Mouse (Mus musculus) lung, embryonic 16.5 days (tissue): ENCODE results near the gene Ano9. TPM values are rescaled to one million over a fixed set of nuclear protein-coding genes. Genes with fewer than 3 reads are reported as not detected.

Experiments
- ATAC-seq: fragments of 200-750 bp; cut with Nextera tagmentation; 2 replicates; pipeline ENCODE4 v1.8.0; 2017; ENCODE audit warnings: low read depth, mild to moderate bottlenecking, moderate library complexity
- H3K27ac ChIP-seq: fragments of 300-500 bp; sonication (generic); 2 replicates; pipeline ENCODE4 v1.5.1; 2014; ENCODE audit warnings: mild to moderate bottlenecking, control low read depth, low read length
- H3K27me3 ChIP-seq: fragments of 300-500 bp; sonication (generic); 2 replicates; pipeline ENCODE4 v1.6.1; 2014; ENCODE audit warnings: low read depth, low read length, mixed read lengths; ENCODE audit not compliant: control insufficient read depth, insufficient read depth
- H3K36me3 ChIP-seq: fragments of 300-500 bp; sonication (generic); 2 replicates; pipeline ENCODE4 v1.6.1; 2014; ENCODE audit warnings: low read length; ENCODE audit not compliant: control insufficient read depth, insufficient read depth
- H3K4me1 ChIP-seq: fragments of 300-500 bp; sonication (generic); replicated peaks from 2 replicates; pipeline ENCODE4 v1.6.1; 2014; ENCODE audit warnings: low read length, mixed read lengths; ENCODE audit not compliant: control insufficient read depth, insufficient read depth
- H3K4me2 ChIP-seq: fragments of 300-500 bp; sonication (generic); 2 replicates; pipeline ENCODE4 v1.6.1; 2014; ENCODE audit warnings: low read depth, low read length, control low read depth
- H3K4me3 ChIP-seq: fragments of 300-500 bp; sonication (generic); 2 replicates; pipeline ENCODE4 v1.5.1; 2014; ENCODE audit warnings: mild to moderate bottlenecking, low read length, control low read depth
- H3K9ac ChIP-seq: fragments of 300-500 bp; sonication (generic); 2 replicates; pipeline ENCODE4 v1.6.1; 2014; ENCODE audit warnings: low read length, control low read depth
- H3K9me3 ChIP-seq: fragments of 300-500 bp; sonication (generic); 2 replicates; pipeline ENCODE4 v1.6.1; 2016; ENCODE audit warnings: low read length; ENCODE audit not compliant: control insufficient read depth
- WGBS: fragments of 180-500 bp; shearing (Covaris S2); extraction: QIAGEN DNeasy Blood & Tissue Kit; methylation state at CpG from one replicate; pipeline ENCODE4 v1.1.7; 2014; 5-methylcytosine and 5-hydroxymethylcytosine counted together
- polyA plus RNA-seq: library from polyadenylated mRNA; unstranded; fragments of >200 nt; fragmentation: Nextera tagmentation; extraction: Ambion mirVana; gene quantifications from 2 replicates; pipeline ENCODE4 v1.2.1, GENCODE M21; 2015

The Ano9 gene
- polyA plus RNA-seq, 1 experiment from 2014 or later, result 6.7 TPM

DNA sequence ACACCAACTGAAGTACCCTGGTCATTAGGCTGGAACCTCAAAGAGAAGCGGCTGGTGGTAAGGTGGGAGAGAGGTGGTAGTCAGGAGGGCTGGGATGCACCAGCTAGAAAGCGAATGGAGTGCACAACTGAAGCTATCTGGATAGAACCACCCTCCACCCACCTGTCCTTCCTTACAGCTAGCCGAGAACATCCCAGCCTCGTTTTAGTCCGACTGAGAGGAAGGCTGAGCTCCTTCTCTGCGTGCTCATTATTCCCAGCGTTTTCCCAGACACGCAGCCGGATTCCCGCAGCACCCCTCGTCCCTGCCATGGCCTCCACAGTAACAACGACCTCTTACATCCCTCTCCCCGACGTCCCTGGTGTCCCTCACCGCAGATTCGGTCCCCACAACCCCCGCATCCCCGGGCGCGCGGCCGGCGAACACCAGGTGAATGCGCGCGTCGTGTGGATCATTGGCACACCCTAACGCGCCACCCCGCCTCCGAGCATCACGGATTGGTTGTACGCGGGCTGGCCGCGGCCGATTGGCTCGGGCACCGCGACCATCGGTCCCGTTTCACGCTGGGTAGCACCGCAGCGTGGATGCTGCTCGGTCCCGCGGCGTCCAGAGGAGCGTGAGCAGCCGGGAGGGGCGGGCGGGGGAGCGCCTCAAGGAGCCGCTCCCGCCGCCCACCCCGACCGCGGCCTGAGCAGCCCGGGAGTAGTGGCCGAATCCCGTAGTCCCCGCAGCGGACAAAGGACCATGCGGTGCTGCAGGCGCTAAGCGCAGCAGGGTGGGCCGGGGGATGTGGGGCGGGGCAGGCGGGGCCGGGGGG, 57.0 kb downstream of the Ano9 start, which contains the start of gene B4galnt4:
Gene B4galnt4, plus strand, starts transcription at position 679 of the 817 bp plus-strand sequence.
- H3K27ac ChIP-seq, result no peak within 1 kb of the TSS
- H3K36me3 ChIP-seq, result no peaks in the 10 kb centered on the region
- no peaks in the 10 kb centered on the region for H3K9me3 ChIP-seq
- ATAC-seq, result peak; percentile 91
- H3K4me1 ChIP-seq, result peaks cover 8% of the 10 kb centered on the region
- under 1% methylated on average over 69 of the region's 72 CpGs for WGBS
- peak within 1 kb of the TSS; percentile 68 for H3K9ac ChIP-seq
- peak within 1 kb of the TSS; percentile 65 for H3K4me3 ChIP-seq
- no peaks in the 10 kb centered on the region; the same call in 1 of the 2 replicates for H3K27me3 ChIP-seq
- H3K4me2 ChIP-seq, result peak within 1 kb of the TSS; percentile 93

DNA sequence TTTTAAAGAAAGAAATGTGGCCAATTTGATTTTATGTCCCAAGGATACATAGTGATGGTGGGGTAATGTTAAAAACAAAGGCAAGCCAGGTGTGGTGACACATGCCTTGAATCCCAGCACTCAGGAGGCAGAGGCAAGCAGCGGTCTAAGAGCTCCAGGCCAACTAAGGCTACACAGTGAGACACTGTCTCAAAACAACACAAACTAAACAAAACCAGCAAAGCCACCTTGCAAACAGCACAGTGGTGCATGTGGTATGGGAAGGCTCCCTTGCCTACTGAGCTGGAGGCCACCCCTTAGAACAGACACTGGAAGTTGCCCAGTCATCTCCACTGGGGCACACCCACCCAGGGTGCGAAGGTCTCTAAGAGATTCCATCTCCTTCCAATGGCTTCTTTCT, 57.7 kb downstream of the Ano9 start:
- Histone ChIP-seq H3K27me3 (no peaks in the 10 kb centered on the region; the same call in 1 of the 2 replicates), H3K27ac (no peak overlapping the region), H3K9me3 (no peaks in the 10 kb centered on the region), H3K9ac (no peak overlapping the region), H3K4me2 (no peak overlapping the region; the same call in 1 of the 2 replicates), H3K36me3 (no peaks in the 10 kb centered on the region), H3K4me1 (peaks cover 8% of the 10 kb centered on the region), H3K4me3 (no peak overlapping the region)
- no peak for ATAC-seq
- 57% methylated on average over 2 of the region's 2 CpGs for WGBS

DNA sequence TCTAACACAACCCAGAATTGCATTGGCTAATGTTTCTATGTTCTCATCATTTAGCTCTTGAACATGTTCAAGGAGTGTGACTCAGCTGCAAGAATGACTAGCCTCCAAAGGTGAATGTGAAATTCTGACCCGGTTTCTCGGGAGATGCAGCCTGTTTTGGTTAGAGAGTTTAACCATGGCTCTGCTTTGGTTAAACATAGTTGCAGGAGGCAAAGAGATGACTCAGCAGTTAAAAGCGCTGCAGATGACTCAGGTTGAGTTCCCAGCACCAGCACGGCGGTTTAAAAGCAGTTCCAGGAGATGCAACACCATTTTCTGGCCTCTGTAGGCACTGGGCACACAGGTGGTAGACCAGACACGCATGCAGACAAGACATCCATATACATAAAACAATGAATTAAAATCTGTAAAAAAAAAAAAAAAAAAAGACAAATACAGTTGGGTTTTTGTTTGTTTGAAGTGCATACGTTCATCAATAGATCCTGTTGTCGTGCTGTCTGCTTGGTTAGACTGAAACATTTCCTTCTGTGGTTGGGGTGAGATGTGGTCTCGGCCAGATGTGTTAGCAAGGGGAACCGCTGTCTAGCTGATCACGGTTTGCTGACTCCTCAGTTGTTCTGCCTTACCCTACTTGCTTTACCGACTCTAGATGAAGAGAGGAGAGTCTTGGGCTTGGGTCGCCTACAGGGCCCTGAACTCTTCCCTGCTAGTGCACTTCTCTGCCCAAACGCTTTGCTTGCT, 58.8 kb downstream of the Ano9 start:
- ATAC-seq, result no peak
- H3K27ac ChIP-seq, result no peak overlapping the region
- no peak overlapping the region for H3K9ac ChIP-seq
- no peak overlapping the region for H3K4me2 ChIP-seq
- no peaks in the 10 kb centered on the region; the same call in 1 of the 2 replicates for H3K27me3 ChIP-seq
- H3K4me3 ChIP-seq, result no peak overlapping the region
- H3K9me3 ChIP-seq, result no peaks in the 10 kb centered on the region
- H3K36me3 ChIP-seq, result no peaks in the 10 kb centered on the region
- WGBS, result 85% methylated on average over 14 of the region's 14 CpGs
- H3K4me1 ChIP-seq, result peaks cover 8% of the 10 kb centered on the region

DNA sequence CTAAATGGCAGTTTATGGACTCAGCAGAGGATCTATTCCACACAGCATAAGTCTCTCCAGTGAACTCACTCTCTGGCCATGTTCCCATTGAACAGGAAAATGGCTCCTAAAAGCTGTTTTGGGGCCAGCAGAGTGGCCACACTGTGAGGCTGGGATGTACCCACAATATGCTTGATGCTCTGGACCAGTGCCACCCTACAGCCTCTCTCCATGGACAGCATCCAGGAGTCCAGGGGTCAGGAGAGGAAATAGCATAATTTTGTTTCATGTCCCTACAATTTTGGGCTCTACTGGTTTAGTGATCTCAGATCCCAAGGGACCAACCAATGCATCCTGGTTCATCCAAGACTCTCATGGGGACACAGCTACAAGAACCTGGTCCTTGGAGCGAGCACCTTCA, 60.1 kb downstream of the Ano9 start:
- Histone ChIP-seq H3K27me3 (no peaks in the 10 kb centered on the region; the same call in 1 of the 2 replicates), H3K4me2 (no peak overlapping the region), H3K4me1 (peaks cover 8% of the 10 kb centered on the region), H3K9ac (no peak overlapping the region), H3K36me3 (no peaks in the 10 kb centered on the region), H3K9me3 (no peaks in the 10 kb centered on the region), H3K4me3 (no peak overlapping the region), H3K27ac (no peak overlapping the region)
- WGBS, result 86% methylated on average over 1 of the region's 1 CpGs
- no peak for ATAC-seq

DNA sequence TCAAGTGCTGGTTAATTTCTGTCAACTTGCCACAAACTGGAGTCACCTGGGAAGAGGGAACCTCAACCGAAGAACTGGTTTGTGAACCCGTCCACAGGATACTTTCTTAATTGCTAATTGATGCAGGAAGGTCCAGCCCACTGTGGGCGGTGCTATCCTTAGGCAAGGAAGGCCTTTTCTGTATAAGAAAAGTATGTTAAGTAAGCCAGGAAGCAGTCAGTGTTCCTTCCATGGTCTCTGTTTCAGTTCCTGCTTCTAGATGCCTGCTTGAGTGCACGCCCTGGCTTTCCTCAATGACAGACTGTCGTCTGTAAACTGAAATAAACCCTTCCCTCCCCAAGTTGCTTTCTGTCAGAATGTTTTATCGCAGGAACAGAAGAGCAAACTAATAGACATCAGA, 60.6 kb downstream of the Ano9 start:
- Histone ChIP-seq H3K27ac (no peak overlapping the region), H3K36me3 (no peaks in the 10 kb centered on the region), H3K4me2 (no peak overlapping the region), H3K4me1 (peaks cover 8% of the 10 kb centered on the region), H3K9me3 (no peaks in the 10 kb centered on the region), H3K9ac (no peak overlapping the region), H3K4me3 (no peak overlapping the region), H3K27me3 (no peaks in the 10 kb centered on the region; the same call in 1 of the 2 replicates)
- 78% methylated on average over 6 of the region's 6 CpGs for WGBS
- ATAC-seq, result no peak

DNA sequence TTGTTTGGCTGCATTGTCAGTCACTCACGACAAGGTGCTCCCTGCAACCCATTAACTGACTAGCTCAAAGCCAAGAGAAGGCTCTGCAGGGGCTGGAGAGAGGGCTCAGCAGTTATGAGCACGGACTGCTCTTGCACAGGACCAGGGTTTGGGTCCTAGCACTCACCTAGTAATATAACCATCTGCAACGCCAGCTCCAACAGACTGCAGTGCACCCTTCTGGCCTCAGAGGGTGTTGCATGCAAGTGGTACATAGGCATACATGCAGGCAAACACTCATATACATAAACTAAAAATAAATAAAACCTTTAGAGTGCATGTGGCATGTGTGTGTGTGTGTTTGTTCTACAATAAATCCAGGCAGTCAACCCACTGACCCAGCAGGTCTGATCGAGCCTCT, 61.8 kb downstream of the Ano9 start:
- Histone ChIP-seq H3K27ac (no peak overlapping the region), H3K36me3 (no peaks in the 10 kb centered on the region), H3K4me3 (no peak overlapping the region), H3K4me2 (no peak overlapping the region), H3K9me3 (no peaks in the 10 kb centered on the region), H3K9ac (no peak overlapping the region), H3K4me1 (no peaks in the 10 kb centered on the region), H3K27me3 (no peaks in the 10 kb centered on the region)
- WGBS, result 80% methylated on average over 4 of the region's 4 CpGs
- ATAC-seq, result no peak

DNA sequence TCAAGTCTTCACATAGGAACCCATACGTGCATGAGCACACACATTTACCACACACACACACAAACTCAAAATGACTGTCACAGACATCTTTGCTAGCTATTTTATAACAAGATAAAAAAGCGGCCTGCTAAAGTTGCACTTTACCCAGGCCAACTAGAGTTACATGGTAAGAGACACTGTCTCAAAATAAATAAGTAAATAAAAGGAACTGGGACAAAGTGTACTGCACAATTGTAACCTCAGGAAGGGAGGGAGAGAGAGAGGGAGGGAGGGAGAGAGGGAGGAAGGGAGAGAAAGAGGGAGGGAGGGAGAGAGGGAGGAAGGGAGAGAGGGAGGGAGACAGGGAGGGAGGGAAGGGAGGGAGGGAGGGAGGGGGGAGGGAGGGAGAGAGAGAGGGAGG, 65.2 kb downstream of the Ano9 start:
- Histone ChIP-seq H3K4me3 (no peak overlapping the region), H3K4me1 (peaks cover 5% of the 10 kb centered on the region), H3K27me3 (no peaks in the 10 kb centered on the region), H3K4me2 (no peak overlapping the region), H3K27ac (no peak overlapping the region), H3K9me3 (no peaks in the 10 kb centered on the region), H3K36me3 (no peaks in the 10 kb centered on the region), H3K9ac (no peak overlapping the region)
- ATAC-seq, result no peak
- WGBS, result 55% methylated on average over 2 of the region's 2 CpGs

DNA sequence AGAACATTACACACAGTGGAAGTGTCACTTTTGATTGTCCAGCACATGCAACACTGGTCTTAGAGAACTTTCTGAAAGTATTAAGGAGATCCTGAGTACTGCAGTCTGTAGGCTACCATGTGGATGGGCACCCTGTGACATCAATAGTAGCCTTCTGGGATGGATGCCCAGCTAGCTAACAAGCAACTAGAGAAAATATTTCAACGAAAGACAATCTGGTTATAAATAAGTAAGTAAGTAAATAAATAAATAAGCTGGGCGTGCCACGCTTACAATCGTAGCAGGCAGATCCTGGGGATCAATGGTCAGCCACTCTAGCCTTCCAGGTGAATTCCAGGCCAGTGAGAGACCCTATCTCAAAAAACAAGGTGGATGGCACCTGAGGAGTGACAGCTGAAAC, 65.6 kb downstream of the Ano9 start:
- Histone ChIP-seq H3K9me3 (no peaks in the 10 kb centered on the region), H3K9ac (no peak overlapping the region), H3K4me2 (no peak overlapping the region), H3K27me3 (no peaks in the 10 kb centered on the region), H3K27ac (no peak overlapping the region), H3K4me3 (no peak overlapping the region), H3K36me3 (no peaks in the 10 kb centered on the region), H3K4me1 (peaks cover 9% of the 10 kb centered on the region)
- no peak for ATAC-seq
- WGBS, result 84% methylated on average over 4 of the region's 4 CpGs
